Mouse (Mus musculus) embryonic facial prominence, embryonic 12.5 days (tissue): ENCODE results near the gene Nrip3. TPM values are rescaled to one million over a fixed set of nuclear protein-coding genes. Genes with fewer than 3 reads are reported as not detected.
A peak's percentile ranks its signal among the peaks of the same experiment; 100 is the strongest.

Source experiments
- ATAC-seq: fragments of 200-750 bp; cut with Nextera tagmentation; 2 replicates; pipeline ENCODE4 v1.8.0; 2017; ENCODE audit not compliant: insufficient number of reproducible peaks, insufficient read depth, low FRiP score, low TSS enrichment
- H3K27ac ChIP-seq: fragments of 300-500 bp; sonication (generic); 2 replicates; pipeline ENCODE4 v1.5.1; 2016; ENCODE audit warnings: mild to moderate bottlenecking
- H3K27me3 ChIP-seq: fragments of 300-500 bp; sonication (generic); 2 replicates; pipeline ENCODE4 v1.6.1; 2016; ENCODE audit warnings: mild to moderate bottlenecking, moderate library complexity
- H3K36me3 ChIP-seq: fragments of 300-500 bp; sonication (generic); 2 replicates; pipeline ENCODE4 v1.6.1; 2016; ENCODE audit warnings: mild to moderate bottlenecking
- H3K4me1 ChIP-seq: fragments of 300-500 bp; sonication (generic); 2 replicates; pipeline ENCODE4 v1.6.1; 2016
- H3K4me2 ChIP-seq: fragments of 300-500 bp; sonication (generic); replicated peaks from 2 replicates; pipeline ENCODE4 v1.6.1; 2016; ENCODE audit warnings: mild to moderate bottlenecking, moderate library complexity
- H3K4me3 ChIP-seq: fragments of 300-500 bp; sonication (generic); 2 replicates; pipeline ENCODE4 v1.5.1; 2016; ENCODE audit warnings: mild to moderate bottlenecking
- H3K9ac ChIP-seq: fragments of 300-500 bp; sonication (generic); 2 replicates; pipeline ENCODE4 v1.6.1; 2016; ENCODE audit warnings: mild to moderate bottlenecking, moderate library complexity
- H3K9me3 ChIP-seq: fragments of 300-500 bp; sonication (generic); 2 replicates; pipeline ENCODE4 v1.6.1; 2016; ENCODE audit warnings: mild to moderate bottlenecking, moderate library complexity
- WGBS: fragments of 180-500 bp; shearing (Covaris S2); methylation state at CpG from one replicate; pipeline ENCODE4 v1.1.7; 2016; 5-methylcytosine and 5-hydroxymethylcytosine counted together
- polyA plus RNA-seq: library from polyadenylated mRNA; unstranded; fragments of >200 nt; fragmentation: Nextera tagmentation; extraction: Ambion mirVana; gene quantifications from 2 replicates; pipeline ENCODE4 v1.2.1, GENCODE M21; 2016

Nrip3 gene
- 0.56 and 0.58 TPM in 2 replicates for polyA plus RNA-seq

- no peak within 1 kb of the TSS for H3K27ac ChIP-seq
- no peaks in the 10 kb centered on the region for H3K9me3 ChIP-seq
- peak within 1 kb of the TSS; percentile 99 for H3K4me2 ChIP-seq
- no peaks in the 10 kb centered on the region for H3K36me3 ChIP-seq
- peak; percentile 76 for ATAC-seq
- WGBS: 1% methylated on average over 52 of the region's 52 CpGs
- H3K4me3 ChIP-seq: peak within 1 kb of the TSS; percentile 52
- peaks cover 50% of the 10 kb centered on the region for H3K27me3 ChIP-seq
- peak within 1 kb of the TSS; percentile 42; the same call in 1 of the 2 replicates for H3K9ac ChIP-seq
- peaks cover 10% of the 10 kb centered on the region; the same call in 1 of the 2 replicates for H3K4me1 ChIP-seq
These were observed at the start of gene Nrip3 for GRCm38 (mm10) chr7:109781470-109782203. Gene Nrip3 (minus strand): TSS chr7:109782025.

- no peak overlapping the region for H3K27ac ChIP-seq
- ATAC-seq: no peak
- H3K4me1 ChIP-seq: no peaks in the 10 kb centered on the region
- H3K27me3 ChIP-seq: no peaks in the 10 kb centered on the region
- H3K4me2 ChIP-seq: no peak overlapping the region
- H3K9ac ChIP-seq: no peak overlapping the region
- no peaks in the 10 kb centered on the region for H3K36me3 ChIP-seq
- no peak overlapping the region for H3K4me3 ChIP-seq
- 72% methylated on average over 2 of the region's 2 CpGs for WGBS
- H3K9me3 ChIP-seq: no peaks in the 10 kb centered on the region
These were observed 49.6 kb upstream of the Nrip3 start for GRCm38 (mm10) chr7:109831376-109831775.

- 86% methylated on average over 8 of the region's 8 CpGs for WGBS
- ATAC-seq: no peak
These were observed 45.1 kb upstream of the Nrip3 start for GRCm38 (mm10) chr7:109826911-109827310.

GRCm38 (mm10) chr7:109825293-109825692 is 43.5 kb upstream of the Nrip3 start:
- Histone ChIP-seq H3K4me3 (no peak overlapping the region), H3K9ac (no peak overlapping the region), H3K4me1 (peaks cover 13% of the 10 kb centered on the region), H3K4me2 (no peak overlapping the region), H3K36me3 (no peaks in the 10 kb centered on the region), H3K27ac (no peak overlapping the region), H3K27me3 (no peaks in the 10 kb centered on the region), H3K9me3 (no peaks in the 10 kb centered on the region)
- 60% methylated on average over 14 of the region's 14 CpGs for WGBS
- ATAC-seq: no peak

More at GRCm38 (mm10) chr7:109826911-109827310, 45.1 kb upstream of the Nrip3 start:
- no peak overlapping the region for H3K4me2 ChIP-seq
- H3K27ac ChIP-seq: no peak overlapping the region
- no peak overlapping the region for H3K4me3 ChIP-seq
- no peak overlapping the region for H3K9ac ChIP-seq
- no peaks in the 10 kb centered on the region for H3K36me3 ChIP-seq
- peaks cover 13% of the 10 kb centered on the region for H3K4me1 ChIP-seq
- H3K27me3 ChIP-seq: no peaks in the 10 kb centered on the region
- H3K9me3 ChIP-seq: no peaks in the 10 kb centered on the region

GRCm38 (mm10) chr7:109818600-109818999 is 36.8 kb upstream of the Nrip3 start:
- Histone ChIP-seq H3K4me1 (no peaks in the 10 kb centered on the region), H3K27ac (no peak overlapping the region), H3K9me3 (no peaks in the 10 kb centered on the region), H3K4me2 (no peak overlapping the region), H3K9ac (no peak overlapping the region), H3K36me3 (no peaks in the 10 kb centered on the region), H3K4me3 (no peak overlapping the region), H3K27me3 (no peaks in the 10 kb centered on the region)
- WGBS: 87% methylated on average over 4 of the region's 4 CpGs
- no peak for ATAC-seq

- Histone ChIP-seq H3K9ac (no peak overlapping the region), H3K9me3 (no peaks in the 10 kb centered on the region), H3K4me2 (no peak overlapping the region), H3K36me3 (no peaks in the 10 kb centered on the region), H3K27me3 (no peaks in the 10 kb centered on the region), H3K27ac (no peak overlapping the region), H3K4me3 (no peak overlapping the region), H3K4me1 (no peaks in the 10 kb centered on the region)
- ATAC-seq: no peak
These were observed 36.1 kb upstream of the Nrip3 start for GRCm38 (mm10) chr7:109817954-109818353.

- no peak overlapping the region for H3K4me3 ChIP-seq
- no peaks in the 10 kb centered on the region for H3K27me3 ChIP-seq
- H3K4me1 ChIP-seq: no peaks in the 10 kb centered on the region
- 35% methylated on average over 4 of the region's 4 CpGs for WGBS
- H3K9ac ChIP-seq: no peak overlapping the region
- ATAC-seq: no peak
- H3K27ac ChIP-seq: no peak overlapping the region
- H3K4me2 ChIP-seq: no peak overlapping the region
- H3K9me3 ChIP-seq: no peaks in the 10 kb centered on the region
- H3K36me3 ChIP-seq: no peaks in the 10 kb centered on the region
These were observed 31.7 kb upstream of the Nrip3 start for GRCm38 (mm10) chr7:109813330-109814140.

GRCm38 (mm10) chr7:109807616-109808485 is 26.0 kb upstream of the Nrip3 start:
- no peak for ATAC-seq
- Histone ChIP-seq H3K27me3 (no peaks in the 10 kb centered on the region), H3K36me3 (no peaks in the 10 kb centered on the region), H3K4me2 (no peak overlapping the region), H3K9me3 (no peaks in the 10 kb centered on the region), H3K27ac (no peak overlapping the region), H3K4me3 (no peak overlapping the region), H3K9ac (no peak overlapping the region), H3K4me1 (no peaks in the 10 kb centered on the region)
- 82% methylated on average over 8 of the region's 8 CpGs for WGBS

- Histone ChIP-seq H3K9ac (no peak overlapping the region), H3K4me2 (no peak overlapping the region), H3K4me3 (no peak overlapping the region), H3K9me3 (no peaks in the 10 kb centered on the region), H3K36me3 (no peaks in the 10 kb centered on the region), H3K27ac (no peak overlapping the region), H3K27me3 (no peaks in the 10 kb centered on the region), H3K4me1 (no peaks in the 10 kb centered on the region)
- 69% methylated on average over 6 of the region's 6 CpGs for WGBS
- no peak for ATAC-seq
These were observed 23.0 kb upstream of the Nrip3 start for GRCm38 (mm10) chr7:109804843-109805242.

- no peaks in the 10 kb centered on the region for H3K9me3 ChIP-seq
- H3K27me3 ChIP-seq: no peaks in the 10 kb centered on the region
- H3K27ac ChIP-seq: no peak overlapping the region
- H3K4me1 ChIP-seq: no peaks in the 10 kb centered on the region
- no peak overlapping the region for H3K9ac ChIP-seq
- WGBS: 86% methylated on average over 6 of the region's 6 CpGs
- H3K4me3 ChIP-seq: no peak overlapping the region
- H3K36me3 ChIP-seq: no peaks in the 10 kb centered on the region
- no peak for ATAC-seq
- no peak overlapping the region for H3K4me2 ChIP-seq
These were observed 22.5 kb upstream of the Nrip3 start for GRCm38 (mm10) chr7:109804355-109804754.

GRCm38 (mm10) chr7:109803516-109803915 is 21.7 kb upstream of the Nrip3 start:
- ATAC-seq: no peak
- Histone ChIP-seq H3K27ac (no peak overlapping the region), H3K27me3 (no peaks in the 10 kb centered on the region), H3K4me2 (no peak overlapping the region), H3K9me3 (no peaks in the 10 kb centered on the region), H3K9ac (no peak overlapping the region), H3K4me3 (no peak overlapping the region), H3K4me1 (no peaks in the 10 kb centered on the region), H3K36me3 (no peaks in the 10 kb centered on the region)
- WGBS: 71% methylated on average over 1 of the region's 1 CpGs
